Mouse (Mus musculus) layer of hippocampus, postnatal 25 days (tissue): ENCODE data around the gene 1700017B05Rik. TPM values are rescaled to one million over a fixed set of nuclear protein-coding genes. Genes with fewer than 3 reads are reported as not detected.
"Not testable (repeated sequence)": the region's sequence is repeated elsewhere in the genome, so short reads cannot be mapped to it uniquely, and the experiment has no call there.

Source experiments
- DNase-seq, 2 experiments: peaks; one replicate each; pipeline ENCODE4 v3.0.0; 2022; ENCODE audit warnings: mixed read lengths in 2 of 2, low spot score in 1 of 2; ENCODE audit errors: extremely low spot score in 1 of 2
- total RNA-seq, 2 experiments: library from RNA; stranded (reverse); gene quantifications; 2 replicates each; pipeline ENCODE4 v1.2.3; 2021

Gene 1700017B05Rik
- total RNA-seq, 2 experiments from 2014 or later = 27.1 to 28.9 TPM

DNA sequence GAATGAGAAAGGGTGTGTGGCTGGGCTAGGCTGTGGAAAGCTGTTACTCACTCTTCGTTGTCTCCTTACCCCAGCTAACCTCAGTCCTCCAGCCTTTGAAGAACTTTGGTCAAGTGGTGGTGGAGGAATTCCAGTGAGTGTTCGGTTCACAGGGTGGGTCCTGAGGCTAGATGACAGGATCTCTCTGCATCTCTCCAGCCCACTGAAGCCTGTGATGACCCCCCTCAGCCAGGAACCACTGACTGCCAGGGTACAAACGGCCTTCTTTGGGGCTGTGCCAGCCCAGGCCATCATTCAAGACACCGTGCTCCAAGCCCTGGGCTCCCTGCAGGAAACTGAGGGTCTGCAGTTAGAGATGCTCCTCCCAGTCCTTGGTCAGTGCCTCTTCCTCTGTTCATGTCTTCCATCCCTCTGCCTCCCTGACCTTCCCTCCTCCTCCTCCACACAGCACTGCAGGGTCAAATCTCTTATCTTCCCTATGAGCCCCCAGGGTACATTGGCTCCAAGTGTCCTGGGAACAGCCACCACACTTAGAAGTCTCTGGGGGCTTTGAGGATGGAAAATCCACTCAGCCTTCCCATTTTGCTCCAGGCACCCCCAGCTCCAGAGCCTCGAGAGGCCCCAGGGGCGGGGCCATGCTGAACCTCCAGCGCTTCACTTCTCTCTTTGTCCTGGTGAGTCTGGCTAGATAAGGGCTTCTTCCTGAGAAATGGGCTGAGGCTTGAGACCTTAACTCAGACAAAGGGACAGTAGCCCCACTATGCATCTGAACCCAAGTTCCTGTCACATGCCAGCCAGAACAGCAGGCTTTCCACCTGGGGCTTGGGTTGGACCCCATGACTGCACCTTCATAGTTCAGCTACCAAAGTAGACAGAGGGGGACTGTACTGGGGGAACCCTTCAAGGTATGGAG is 14.1 kb downstream of the 1700017B05Rik start:
- DNase-seq = no peak

DNA sequence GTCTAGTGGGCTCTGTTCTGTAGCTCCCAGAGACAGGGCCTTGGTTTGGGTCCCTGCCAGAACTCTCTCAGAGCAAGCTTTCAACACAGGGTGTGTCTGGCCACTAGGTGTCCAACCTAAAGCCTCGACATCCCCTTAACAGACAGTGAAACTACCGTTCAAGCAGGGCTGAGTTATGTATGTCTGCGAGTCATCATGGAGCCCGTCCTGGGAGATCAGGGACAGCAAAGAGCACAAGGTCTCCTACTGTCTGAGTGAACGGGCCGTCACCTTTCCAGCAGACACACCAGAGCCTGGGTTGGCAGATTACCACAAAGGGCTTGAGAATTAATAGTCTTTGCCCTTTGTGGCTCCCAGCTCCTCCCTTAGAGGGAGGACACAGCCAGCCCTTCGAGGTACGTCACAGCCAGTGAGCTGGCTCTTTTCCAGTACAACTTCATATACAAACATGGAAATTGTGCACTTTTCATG is 15.2 kb downstream of the 1700017B05Rik start:
- no peak for DNase-seq

DNA sequence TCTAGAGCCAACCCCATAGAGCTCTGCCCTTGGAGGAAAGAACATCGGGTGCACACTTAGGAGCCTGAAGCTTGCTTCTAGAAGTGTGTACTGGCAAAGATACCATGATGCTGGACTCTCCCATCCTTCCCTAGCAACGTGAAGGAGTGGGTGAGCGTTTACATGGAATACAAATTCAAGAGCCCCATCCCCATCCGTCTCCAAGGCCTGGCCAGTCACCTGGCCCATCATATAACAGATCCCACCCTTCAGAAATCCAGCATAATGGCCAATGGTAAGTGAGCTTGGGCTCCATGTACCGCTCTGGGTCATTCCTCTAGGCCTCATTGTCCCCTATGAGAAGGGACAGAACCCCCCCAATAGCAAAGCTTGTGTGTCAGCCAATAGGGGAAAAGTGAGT is 15.9 kb downstream of the 1700017B05Rik start:
- no peak for DNase-seq

DNA sequence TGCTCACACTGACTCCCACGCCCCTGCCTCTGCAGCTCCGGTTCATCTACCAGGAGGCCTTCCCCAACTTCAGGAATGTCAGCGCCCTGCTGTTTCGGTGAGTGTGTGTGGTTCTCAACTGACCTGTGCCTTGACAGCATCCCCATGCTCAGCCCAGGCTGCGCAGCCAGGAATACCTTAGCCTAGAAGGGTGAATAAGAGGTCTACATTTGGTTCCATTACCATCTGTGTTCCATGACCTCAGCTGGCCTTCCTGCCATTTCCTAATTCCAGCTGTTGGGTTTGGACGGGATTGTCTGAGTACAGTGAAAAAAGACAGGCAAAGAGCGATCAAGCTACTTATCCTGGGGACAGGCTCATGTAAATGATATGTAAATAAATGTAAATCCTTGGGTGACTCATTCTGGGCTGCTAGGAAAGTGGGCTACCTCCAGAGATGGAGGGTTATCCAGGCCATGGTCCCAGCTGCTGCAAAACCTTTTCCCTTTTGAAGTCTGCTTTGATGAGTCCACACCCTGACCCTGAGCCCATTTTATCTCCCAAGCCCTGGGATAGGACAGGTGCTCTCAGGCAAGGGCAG is 18.2 kb downstream of the 1700017B05Rik start:
- DNase-seq = no peak

DNA sequence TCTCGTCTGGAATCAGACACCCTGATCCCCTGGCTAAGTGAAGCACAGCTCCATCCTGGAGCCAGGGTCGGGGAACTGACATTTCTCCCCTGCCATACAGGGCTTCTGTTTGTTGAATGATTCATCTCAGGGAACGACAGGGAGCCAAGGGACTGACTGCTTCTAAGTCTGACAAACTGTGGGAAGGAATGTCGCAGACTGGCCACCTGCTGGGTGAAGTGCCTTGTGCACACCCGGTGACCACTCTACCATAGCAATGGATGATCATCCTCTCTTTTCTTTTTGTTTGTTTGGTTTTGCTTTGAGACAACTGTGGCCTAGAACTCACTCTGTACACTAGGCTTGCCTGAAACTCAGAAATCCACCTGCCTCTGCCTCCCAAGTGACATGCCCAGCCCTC is 19.5 kb downstream of the 1700017B05Rik start:
- DNase-seq = no peak

DNA sequence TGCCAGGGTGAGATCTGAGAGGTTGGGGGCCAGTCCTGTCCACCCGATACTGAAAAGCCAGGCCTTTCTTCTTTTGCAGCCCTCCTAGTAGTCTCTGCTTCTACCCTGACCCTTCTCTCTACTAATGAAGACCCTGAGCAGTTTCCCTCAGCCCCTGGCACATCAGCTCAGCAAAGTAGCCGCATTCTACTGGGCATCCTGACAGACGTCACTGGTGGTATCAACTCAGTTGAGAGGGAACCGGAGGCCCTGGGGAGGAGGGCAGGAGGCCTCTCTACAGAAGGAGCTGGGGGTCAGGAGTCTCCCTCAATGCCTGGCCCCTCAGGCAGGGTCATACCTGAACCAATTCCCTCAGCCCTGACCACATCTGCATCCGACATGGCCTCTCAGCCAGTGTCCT is 21.3 kb downstream of the 1700017B05Rik start:
- DNase-seq = no peak

DNA sequence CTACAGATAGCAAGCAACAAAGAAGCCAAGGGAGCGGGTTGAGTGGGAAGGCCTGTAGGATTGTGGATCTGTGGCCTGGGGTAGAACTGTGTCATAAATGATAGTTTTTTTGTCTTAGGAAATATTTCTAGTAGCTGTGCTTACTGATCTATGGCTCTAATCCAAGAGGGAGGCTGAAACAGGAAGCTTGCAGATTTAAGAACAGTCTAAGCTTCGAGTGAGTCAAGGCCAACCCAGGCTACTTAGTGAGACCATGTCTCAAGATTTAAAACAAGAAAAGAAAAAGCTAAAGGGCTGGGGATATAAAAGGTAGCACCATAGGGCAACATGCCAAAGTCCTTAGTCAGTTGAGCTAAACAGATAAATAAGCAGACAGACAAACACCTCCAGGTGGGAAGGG is 24.2 kb downstream of the 1700017B05Rik start:
- DNase-seq = no peak

DNA sequence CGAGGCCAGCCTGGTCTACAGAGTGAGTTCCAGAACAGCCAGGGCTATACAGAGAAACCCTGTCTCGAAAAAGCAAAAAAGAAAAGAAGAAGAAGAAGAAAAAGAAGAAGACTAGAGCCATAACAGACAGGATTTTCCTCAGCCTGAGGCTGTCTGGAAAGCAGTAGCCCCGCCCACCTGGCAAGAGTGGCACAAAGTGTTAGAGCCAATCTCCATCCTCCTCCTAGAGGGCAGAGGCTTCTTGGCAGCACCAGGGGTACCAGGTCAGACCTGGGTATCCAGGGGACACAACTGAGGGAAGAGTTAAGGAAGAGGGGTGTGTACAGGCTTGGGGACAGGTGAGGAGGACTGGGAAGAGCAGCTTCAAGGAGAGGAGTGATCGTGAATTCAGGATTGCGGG is 24.7 kb downstream of the 1700017B05Rik start:
- no peak for DNase-seq

DNA sequence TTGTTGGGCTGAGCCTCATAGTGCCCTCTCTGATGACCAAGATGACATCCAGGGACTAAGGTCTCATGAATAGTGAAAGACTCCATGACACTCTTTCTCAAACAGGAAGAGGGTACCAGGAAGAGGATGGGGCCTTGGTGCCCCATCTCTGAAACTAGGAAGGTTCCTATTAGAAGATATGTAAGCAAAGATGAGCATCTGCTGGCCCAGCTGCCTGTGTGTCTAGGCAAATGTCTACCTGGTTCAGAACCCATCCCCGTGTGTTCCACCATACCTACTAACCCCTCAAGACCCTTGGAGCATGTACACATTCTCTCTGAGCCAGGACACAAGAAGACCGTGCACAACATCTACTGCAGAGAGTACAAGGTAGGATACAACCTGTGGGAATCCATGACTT is 26.2 kb downstream of the 1700017B05Rik start, which contains the start of gene Trcg1:
Gene Trcg1 (plus strand): TSS at position 301 of the 400 bp plus-strand sequence.
- no peak for DNase-seq

DNA sequence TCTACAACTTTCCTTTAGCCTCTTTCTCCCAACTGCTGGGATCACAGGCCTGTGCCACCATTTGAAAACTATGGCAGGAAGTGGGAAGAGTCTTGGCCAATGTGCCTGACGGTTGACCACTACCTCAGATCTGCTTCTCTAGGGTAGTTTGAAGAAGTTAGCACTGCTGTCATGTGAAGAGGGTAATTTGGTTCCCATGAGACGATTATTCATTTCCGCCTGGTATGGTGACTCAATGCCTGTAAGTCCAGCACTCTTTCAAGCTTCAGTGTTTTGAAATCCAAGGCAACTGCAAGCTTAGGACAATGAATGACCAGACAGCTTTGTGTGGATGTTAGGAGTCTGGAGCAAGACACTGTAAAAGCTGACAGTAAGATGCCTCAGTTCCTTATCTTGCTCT is 28.6 kb downstream of the 1700017B05Rik start:
- no peak for DNase-seq

DNA sequence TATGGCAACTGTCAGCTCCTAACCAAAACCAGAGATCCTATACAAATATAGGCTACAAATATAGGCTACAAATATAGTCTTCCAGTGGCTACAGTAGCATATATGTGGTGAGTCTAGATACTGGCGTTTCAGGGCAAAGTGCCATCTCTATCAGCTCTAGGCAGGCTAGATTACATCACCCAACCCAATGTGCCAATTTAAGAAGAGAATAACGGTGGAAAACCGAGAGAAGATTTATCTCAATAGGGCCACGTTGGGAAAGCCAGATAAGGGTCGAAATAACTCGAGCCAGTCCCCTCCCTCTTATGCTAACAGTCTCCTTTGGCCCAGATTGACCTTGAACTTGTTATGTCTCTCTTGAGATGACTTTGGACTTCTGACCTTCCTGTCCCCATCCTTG is 29.3 kb downstream of the 1700017B05Rik start:
- DNase-seq = no peak

DNA sequence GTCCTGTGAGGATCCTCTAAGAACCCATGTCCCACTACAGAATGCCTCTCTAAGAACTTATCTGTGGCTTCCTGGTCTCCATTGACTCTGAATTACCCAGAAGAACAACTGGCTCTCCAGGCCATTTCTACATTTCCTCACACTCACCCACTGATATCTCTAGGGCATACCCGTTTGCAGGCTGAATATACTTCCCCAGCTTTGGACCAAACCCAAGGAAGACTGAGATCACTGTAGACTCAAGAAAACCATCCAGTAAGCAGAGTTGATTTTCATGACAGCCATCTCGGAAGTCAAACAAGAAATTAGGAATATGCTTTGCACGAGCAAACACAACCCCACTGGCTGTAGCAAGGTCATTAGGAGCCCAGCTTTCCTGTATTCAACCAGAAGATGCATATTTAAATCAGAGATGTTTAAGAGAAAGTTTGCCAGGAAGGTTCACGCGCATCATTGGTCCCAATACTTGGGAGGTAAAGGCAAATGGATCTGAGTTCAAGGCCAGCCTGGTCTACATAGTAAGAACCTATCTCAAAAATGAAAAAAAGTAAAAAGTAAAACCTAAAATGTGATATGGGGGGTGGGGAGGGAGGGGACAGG is 30.0 kb downstream of the 1700017B05Rik start:
- DNase-seq = no peak

DNA sequence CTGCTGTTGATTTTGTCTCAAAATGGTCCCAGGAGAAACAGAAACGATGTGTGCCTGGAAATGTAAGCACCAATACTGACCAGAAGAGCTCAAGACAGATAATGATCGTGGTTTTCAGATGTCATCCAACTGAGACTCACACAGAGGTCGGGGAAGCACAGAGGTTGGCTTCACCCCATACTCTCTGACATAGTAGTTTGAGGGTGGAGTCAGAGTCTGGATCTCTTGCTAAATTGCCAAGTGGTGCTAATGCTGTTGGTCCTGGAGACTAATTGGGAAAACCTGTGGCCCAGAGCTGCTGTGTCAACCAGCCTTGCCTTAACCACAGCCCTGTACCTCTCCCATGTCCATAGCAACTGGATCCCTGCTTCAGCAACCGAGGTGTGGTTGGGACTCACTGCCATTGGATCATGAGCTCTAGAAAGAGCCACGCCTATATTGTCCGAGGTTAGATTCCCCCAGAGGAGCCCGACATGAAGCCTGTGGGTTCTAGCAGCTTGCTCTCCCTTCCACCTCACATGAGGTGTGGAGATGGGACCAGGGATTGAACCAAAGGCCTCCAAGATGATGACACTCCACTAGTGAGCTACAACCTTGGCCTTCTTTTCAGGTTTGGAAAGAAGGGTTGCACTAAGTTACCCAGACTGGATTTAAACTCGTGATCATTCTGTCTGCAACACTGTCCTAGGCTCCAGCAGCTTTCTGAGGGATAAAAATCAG is 30.7 kb downstream of the 1700017B05Rik start:
- DNase-seq = no peak

DNA sequence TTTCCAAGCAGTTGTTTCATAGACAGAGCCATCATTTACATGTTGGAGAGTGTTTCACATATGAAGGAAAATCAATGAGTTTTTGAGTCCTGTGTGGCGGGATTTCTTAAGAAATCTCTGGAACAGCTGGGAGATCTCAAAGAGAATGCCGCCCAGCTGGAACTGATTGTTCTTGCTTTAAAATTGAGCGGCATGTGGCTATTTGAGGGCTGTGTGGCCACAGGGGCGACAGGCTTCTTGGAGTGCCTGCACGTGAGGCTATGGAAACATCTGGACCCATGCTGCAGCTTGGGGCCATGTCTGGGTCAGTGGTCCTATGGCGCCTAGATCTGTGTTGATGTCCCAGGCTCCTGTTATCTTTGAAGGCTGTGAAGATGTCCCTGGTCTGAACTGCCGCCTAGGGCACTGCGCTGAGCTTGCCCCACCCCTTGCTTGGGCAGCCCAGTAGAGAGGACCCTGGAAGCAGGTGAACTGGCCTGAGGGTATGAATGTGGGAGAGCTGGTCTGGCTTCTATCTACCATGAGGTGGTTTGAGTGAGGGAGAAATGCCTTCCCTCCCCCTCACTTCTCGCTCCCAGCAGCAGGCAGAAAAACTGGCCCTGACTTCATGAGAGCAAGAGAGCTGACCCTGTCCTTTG is 32.1 kb downstream of the 1700017B05Rik start:
- DNase-seq = no peak

DNA sequence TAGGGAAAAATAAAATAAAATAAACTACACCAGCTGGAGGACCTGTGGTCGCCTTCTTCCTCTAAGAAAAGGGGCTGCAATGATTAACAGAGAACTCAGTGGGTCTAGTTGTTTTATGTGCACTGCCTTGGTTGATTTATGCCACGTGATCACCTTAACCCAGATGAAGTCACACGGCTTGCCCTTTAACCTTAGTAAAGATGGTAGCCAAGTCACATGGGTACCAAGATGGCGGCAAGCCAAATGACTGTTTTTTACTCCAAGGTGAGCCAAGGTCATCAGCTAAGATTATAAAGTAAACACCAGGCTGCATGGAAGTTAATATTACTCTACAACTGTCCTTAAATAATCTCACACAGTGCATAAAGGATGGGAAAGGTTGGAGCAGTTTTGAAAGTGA is 32.7 kb downstream of the 1700017B05Rik start:
- DNase-seq = no peak

DNA sequence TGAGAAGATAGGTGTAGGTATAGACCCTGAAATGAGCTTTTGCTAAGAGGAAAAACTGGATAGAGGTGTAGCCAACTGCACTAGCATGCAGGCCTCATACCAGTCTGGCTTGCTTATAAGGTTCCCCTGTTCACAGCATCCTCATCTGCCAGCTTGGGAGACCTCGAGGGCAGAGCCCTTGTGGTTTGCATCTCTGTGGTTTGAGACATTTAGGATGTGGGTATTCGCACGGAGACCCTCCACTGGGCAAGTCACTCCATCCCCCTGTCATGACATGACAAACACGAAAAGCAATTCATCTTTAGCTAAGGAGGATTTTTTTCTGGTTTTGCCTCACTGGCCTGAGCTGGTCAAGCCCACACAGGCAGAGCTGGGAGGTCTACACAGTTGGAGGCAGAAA is 34.2 kb downstream of the 1700017B05Rik start:
- no peak for DNase-seq

DNA sequence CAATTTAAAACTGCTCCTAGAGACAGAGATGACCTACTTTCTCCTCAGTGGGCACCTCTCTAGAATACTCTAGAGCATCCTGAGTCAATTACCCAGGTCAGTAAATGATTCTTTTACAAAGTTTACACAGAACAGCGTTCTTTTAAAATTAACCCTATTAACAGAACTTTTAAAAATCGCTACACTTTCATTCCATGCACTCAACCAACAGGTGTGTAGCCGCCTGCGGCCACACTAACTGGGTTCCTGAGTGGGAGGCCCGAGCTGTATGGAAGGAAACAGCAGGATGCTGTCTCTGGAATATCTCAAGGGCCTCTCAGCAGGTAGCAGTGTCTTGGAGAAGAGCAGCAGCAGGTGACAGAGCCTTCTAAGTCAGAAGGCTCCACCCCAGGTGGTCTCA is 35.2 kb downstream of the 1700017B05Rik start:
- no peak for DNase-seq

DNA sequence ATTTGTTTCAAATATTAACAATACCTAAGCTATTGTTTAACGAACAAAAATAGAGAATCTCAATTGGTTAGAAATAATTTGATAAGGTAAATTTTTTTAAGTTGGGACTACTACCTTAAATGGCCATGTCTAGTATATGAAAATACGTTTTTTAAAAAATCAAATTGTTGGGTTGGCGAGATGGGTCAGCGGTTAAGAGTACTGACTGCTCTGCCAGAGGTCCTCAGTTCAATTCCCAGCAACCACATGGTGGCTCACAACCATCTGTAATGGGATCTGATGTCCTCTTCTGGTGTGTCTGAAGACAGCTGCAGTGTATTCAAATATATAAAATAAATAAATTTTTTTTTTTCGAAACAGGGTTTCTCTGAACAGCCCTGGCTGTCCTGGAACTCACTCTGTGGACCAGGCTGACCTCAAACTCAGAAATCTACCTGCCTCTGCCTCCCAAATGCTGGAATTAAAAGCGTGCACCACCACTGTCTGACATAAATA is 35.7 kb downstream of the 1700017B05Rik start:
- not testable (repeated sequence) for DNase-seq

DNA sequence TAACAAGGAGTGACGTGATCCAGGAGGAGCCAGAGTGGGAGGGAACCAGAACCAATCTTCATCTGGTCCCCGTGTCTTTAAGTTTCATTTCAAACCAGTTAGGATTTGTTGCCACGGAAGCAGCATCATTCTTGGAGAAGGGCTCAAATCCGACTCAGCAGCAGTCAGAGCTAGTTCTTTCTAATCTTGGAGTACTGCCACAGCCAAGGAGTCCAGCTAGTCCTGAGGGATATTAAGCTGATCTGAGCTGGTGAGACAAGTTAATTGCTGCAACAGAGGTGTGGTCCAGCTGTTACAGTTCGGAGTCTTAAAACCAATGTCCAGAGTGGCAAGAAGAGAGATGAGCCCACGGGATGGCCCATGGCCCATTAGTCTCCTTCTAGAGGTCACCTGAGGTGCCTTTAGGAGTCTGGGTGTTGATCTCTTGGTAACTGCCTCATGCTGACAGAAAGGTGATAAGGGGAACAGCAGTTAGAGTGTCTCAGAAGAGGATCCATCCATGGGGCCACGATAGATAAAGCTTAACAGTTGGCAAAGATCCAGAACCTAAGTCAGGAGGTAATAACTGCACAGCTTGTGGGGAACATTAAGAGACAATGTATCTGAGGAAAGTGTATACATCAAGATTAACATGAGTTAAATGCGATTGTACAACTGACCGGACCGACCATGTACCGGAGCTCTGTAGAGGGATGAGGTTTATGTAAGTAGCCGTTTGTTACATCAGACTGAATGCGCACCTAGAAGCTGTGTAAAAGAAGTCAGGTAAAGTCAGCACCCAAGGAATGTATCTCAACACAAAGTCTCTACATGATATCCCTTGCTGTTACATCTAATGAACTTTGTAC is 36.4 kb downstream of the 1700017B05Rik start:
- no peak for DNase-seq
